Mouse (Mus musculus) E14TG2a.4 (cell line): ENCODE results near the gene Olfr1348.

Source experiments
- CTCF ChIP-seq: conservative IDR thresholded peaks from 2 replicates; pipeline ENCODE4 v1.5.1; 2014; ENCODE audit warnings: low read length
- NANOG ChIP-seq: IDR thresholded peaks from 2 replicates; pipeline ENCODE4 v1.6.1; 2014; ENCODE audit warnings: borderline replicate concordance, low read length, mixed read lengths
- POU5F1 ChIP-seq: IDR thresholded peaks from 2 replicates; pipeline ENCODE4 v1.6.1; 2014; ENCODE audit warnings: low read length, borderline replicate concordance

DNA sequence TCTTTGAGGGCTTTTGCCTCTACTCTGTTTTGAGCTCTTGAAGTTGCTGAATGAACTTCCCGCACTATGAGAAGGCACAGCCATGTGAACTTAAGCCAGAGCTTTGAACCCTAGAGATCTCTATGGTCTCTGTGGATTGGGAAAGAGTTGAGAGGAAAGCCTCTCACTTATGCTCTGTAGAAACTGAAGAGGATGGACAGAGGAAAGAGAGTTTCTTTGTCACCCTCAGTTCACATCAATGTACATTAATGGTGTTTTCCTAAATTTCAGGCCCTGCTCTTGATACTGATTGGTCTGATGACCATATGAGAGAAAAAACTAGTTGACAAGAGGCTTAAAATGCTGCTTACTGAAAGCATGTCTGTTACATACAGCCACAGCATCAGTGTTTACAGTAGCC, at the start of gene Olfr1348:
- TF ChIP-seq CTCF (no peak), NANOG (no peak), POU5F1 (no peak)
